Mouse (Mus musculus) embryonic fibroblast, embryonic 13.5 days (primary cell): Measurements from ENCODE around the gene Strn3.

Experiments
- CTCF ChIP-seq: IDR thresholded peaks from 2 replicates; pipeline ENCODE4 v1.5.1; 2011; ENCODE audit warnings: mild to moderate bottlenecking, control low read depth, low read length, moderate library complexity, borderline replicate concordance; ENCODE audit not compliant: insufficient read depth
- POLR2A ChIP-seq: IDR thresholded peaks from 2 replicates; pipeline ENCODE4 v1.6.1; 2011; ENCODE audit warnings: low read depth, mild to moderate bottlenecking, control low read depth, low read length, moderate library complexity

DNA sequence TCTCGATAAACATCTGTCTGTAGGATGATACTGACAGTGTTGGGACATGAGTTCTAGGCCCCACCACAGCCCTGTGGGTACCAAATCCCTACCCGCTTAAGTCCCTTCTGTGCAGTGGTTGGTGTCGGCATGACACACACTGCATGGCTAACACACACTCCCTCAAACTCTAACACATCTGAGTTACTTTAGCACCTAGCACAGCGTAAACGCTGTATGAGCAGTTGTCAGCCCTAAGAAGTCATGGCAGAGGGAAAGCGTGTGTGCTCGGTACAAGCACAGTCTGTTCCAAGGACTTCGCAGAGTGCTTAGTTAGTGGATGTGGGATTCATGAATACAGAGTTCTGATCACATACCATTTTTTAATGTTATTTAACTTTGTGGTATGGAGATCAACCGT, 38.1 kb upstream of the Strn3 start:
- TF ChIP-seq CTCF (no peak), POLR2A (no peak)
